Mouse (Mus musculus) lung, postnatal 10 days (tissue): ENCODE measurements around the gene Hdac4.

ENCODE experiments used
- DNase-seq: peaks from one replicate; pipeline ENCODE4 v3.0.0; 2021

Hdac4 gene

GRCm38 (mm10) chr1:92058731-92059425 is 136.6 kb downstream of the Hdac4 start:
- no peak for DNase-seq

- no peak for DNase-seq
These were observed 138.4 kb downstream of the Hdac4 start for GRCm38 (mm10) chr1:92057068-92057467.

DNA sequence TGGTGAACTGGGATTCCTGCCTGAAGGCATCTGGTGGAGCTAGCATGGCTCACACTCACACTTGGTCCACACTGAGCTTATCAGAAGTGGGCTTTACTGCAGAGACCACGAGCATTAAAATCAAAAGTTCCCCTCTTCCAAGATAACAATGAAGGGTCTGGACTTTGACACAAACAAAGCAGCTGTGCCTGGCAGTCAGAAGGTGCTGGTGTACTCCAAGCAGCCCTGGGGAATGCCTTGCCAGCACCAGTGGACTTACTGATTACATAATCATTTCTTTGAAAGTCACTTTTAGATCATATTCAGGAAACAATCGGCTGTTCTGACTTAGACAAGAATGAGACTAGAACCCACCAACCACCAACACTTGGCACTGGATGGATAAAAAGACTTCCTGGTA is 140.3 kb downstream of the Hdac4 start:
- no peak for DNase-seq

- DNase-seq, result no peak
These were observed 143.3 kb downstream of the Hdac4 start for GRCm38 (mm10) chr1:92052190-92052589.

- DNase-seq, result peak; percentile 56
These were observed 143.9 kb downstream of the Hdac4 start for GRCm38 (mm10) chr1:92051489-92052062.

- no peak for DNase-seq
These were observed 144.5 kb downstream of the Hdac4 start for GRCm38 (mm10) chr1:92050992-92051391.

DNA sequence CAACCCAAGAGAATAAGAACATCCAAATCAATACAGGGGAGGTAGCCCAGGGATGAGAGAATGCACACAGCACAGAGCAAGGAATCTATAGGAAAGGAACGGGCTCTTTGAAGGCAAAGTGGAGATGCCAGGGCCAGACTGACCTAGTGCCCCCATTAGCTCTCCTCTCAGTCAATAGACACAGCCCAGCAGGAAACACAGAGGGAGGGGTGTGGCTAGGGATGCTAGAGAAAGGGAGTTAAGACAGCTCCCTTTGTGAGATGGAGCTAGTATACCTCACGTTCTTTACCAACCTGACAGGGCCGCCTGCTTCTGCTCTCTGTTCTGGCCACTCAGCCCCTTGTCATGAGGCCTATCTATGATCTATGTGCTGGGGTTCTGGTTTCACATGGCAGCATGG is 144.9 kb downstream of the Hdac4 start:
- DNase-seq, result no peak

- no peak for DNase-seq
These were observed 146.8 kb downstream of the Hdac4 start for GRCm38 (mm10) chr1:92048415-92049354.

DNA sequence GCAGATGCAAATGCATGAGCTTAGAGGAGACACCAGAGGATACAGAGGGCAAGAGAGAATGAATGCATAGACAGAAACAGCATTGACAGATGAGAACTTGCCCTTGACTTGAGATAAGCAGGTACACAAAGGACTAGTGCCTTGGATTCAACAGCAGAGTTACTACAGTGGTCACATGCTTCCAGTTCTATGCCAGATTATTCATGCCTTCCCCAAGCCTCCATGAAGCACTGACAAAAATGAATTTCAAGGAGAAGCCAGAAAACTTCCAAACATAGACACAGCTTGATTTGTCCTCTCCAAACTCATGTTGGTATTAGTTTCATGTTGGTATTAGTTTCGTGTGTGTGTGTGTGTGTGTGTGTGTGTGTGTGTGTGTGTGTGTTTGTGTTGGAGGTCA is 149.8 kb downstream of the Hdac4 start:
- no peak for DNase-seq

GRCm38 (mm10) chr1:92044868-92045267 is 150.6 kb downstream of the Hdac4 start:
- DNase-seq, result no peak

DNA sequence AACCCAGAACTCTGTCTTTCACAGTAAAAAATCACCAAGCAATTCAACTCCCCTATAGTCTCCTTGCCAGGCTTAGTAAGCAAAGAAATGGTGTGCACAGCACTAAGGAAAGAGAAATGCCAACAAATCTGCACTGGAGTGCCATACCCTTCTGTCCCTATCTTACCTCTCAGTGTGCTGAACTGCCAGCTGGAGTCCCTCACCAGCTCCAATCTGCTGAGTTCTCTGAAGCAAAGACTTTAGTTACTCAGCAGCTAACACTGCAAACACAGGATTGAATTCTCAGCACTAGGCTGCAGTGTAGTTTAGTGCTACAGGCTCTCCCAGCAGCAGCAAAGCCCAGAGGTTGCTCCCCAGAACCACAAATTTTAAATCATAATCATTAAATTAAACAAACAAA is 151.5 kb downstream of the Hdac4 start:
- no peak for DNase-seq

- DNase-seq, result no peak
These were observed 153.4 kb downstream of the Hdac4 start for GRCm38 (mm10) chr1:92042126-92042525.

- no peak for DNase-seq
These were observed 154.2 kb downstream of the Hdac4 start for GRCm38 (mm10) chr1:92041290-92041689.

DNA sequence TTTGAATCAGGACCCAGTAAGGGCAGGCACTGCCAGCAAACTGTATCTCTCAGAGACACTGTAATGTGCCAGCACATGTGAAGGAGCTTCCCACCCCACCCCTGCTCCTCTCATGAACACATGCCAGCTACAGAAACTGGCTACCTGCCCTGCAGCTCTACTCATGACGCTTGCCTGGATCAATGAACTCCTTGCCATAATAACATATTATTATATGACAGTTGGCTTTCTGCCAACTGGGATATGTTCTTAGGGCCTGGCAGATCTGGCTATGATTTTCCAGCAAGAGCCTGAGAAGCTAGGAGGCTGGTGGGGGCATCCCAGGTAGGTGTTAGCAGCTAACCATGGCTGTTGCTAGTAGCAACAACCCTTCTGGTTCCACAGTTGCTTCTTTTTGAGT is 156.8 kb downstream of the Hdac4 start:
- no peak for DNase-seq

DNA sequence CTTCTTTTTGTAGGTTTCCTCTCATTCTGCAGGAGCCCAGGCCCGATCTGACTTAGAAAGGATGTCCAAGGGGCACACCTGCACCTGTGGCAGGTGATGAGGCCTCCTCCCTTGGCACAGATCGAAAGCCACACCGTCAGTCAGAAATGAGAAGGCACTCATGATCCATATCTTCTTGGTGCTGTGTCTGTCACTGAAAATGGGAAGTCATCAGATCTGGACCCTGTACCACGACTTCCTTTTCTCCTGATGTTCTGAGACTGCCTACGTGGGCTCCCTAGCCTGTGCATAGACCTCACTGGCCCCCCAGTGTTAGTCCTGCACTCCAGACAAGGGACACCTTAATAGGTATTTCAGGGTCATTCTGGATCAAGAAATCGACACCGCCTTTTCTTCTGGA is 158.5 kb downstream of the Hdac4 start:
- DNase-seq, result no peak

DNA sequence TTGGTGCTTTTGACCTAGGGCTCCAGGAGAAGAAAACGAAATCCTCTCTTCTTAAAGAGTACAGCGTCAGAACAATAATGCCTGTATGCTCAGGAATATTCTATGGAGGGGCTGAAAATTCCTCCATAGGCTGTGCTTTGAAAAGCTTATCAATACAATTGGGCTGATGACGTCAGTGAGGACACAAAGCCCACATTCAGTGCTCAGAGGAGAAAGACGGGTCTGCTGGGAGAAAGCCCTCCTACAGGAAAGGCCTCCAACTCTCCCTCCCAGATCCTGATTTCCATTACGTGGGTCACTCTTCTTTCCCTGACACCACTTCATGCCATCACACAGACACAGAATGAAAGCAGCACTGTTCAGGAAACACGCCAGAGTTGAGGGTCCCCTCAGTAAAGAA is 159.7 kb downstream of the Hdac4 start:
- DNase-seq, result no peak

- no peak for DNase-seq
These were observed 161.3 kb downstream of the Hdac4 start for GRCm38 (mm10) chr1:92034247-92034646.

GRCm38 (mm10) chr1:92033463-92033862 is 162.0 kb downstream of the Hdac4 start:
- DNase-seq, result no peak

DNA sequence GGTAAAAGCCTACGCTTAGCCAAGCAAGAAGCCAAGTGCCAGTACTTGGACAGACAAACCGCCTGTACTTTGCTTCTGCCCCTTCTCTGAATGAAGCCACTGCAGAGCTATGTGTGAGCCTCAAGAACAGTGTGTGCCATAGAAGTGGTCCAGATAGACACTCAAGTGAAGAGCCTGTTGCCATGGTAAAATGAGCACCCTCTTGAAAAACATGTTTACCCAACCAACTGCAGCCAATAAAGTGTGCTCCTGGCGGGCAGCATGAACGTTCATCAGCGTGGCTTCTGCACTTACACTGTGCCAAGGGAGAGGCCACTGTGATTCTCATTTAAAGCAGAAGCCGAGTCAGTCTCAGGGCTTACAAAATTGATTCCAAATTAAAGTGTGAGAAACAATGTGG is 165.0 kb downstream of the Hdac4 start:
- DNase-seq, result peak; percentile 25

- no peak for DNase-seq
These were observed 167.3 kb downstream of the Hdac4 start for GRCm38 (mm10) chr1:92028158-92028557.

GRCm38 (mm10) chr1:92026351-92026750 is 169.1 kb downstream of the Hdac4 start:
- DNase-seq, result no peak

GRCm38 (mm10) chr1:92023906-92024305 is 171.6 kb downstream of the Hdac4 start:
- DNase-seq, result no peak

DNA sequence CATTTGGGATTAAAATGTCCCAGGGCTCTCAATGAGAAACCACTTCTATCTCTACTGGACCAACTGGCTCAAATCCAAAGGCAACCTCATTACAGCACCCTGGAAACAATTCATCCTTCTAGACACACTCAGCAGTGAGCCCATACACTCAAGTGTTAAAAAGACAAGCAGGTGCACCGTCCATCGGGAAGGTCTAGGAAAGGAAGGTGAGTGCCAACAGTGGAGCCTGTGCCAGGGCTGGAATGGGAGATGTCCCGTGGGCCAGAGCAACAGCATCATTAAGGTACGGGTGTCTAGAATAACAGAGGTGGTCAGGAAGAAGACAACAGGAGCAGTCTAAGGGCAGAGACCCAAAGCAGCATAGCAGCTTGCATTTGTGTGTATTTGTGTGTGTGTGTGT is 173.5 kb downstream of the Hdac4 start:
- DNase-seq, result no peak
